Mouse (Mus musculus): ENCODE data around the gene Gm21970. TPM values are rescaled to one million over a fixed set of nuclear protein-coding genes. Genes with fewer than 3 reads are reported as not detected.
A peak's percentile ranks its signal among the peaks of the same experiment; 100 is the strongest.

Gene Gm21970
- total RNA-seq, 1 experiment from 2014 or later = not detected

- DNase-seq = peak; percentile 92
These were observed 73.3 kb downstream of the Gm21970 start for GRCm38 (mm10) chr16:91464594-91465504.

GRCm38 (mm10) chr16:91465505-91466240, 74.2 kb downstream of the Gm21970 start:
- no peak for DNase-seq

- no peak for DNase-seq
These were observed 75.0 kb downstream of the Gm21970 start for GRCm38 (mm10) chr16:91466566-91466965.

Other genes starting within 250 kb of the Gm21970 start
- gene Olig2, start 166.3 kb upstream of the Gm21970 start, total RNA-seq (2021) = not detected in 2 replicates
- 0.27 TPM in 1 of 2 replicates, not detected in the other for gene Olig1, start 121.9 kb upstream of the Gm21970 start, total RNA-seq (2021)
- 101 and 110 TPM in 2 replicates for gene Ifnar2, start 18.9 kb upstream of the Gm21970 start, total RNA-seq (2021)
- 281 and 313 TPM in 2 replicates for gene Il10rb, start 14.4 kb downstream of the Gm21970 start, total RNA-seq (2021)
- 57.5 and 70.8 TPM in 2 replicates for gene Ifnar1, start 93.5 kb downstream of the Gm21970 start, total RNA-seq (2021)
- 20.1 and 31.1 TPM in 2 replicates for gene Ifngr2, start 155.4 kb downstream of the Gm21970 start, total RNA-seq (2021)
- gene Tmem50b, start 206.1 kb downstream of the Gm21970 start, total RNA-seq (2021) = 57.9 and 58.3 TPM in 2 replicates
- gene Dnajc28, start 227.3 kb downstream of the Gm21970 start, total RNA-seq (2021) = 14.5 and 17.1 TPM in 2 replicates

All from adrenal gland, postnatal 25 days (tissue).